Mouse (Mus musculus) kidney, postnatal 36 days (tissue): ENCODE measurements around the gene Ankrd37.

ENCODE experiments used
- DNase-seq, 2 experiments: peaks; one replicate each; pipeline ENCODE4 v3.0.0; 2021 to 2022; ENCODE audit warnings: mixed read lengths in 2 of 2

Gene Ankrd37

GRCm38 (mm10) chr8:45973988-45974505 is 31.5 kb downstream of the Ankrd37 start:
- no peak for DNase-seq

- peak in 1 of 2 experiments; percentile 17 for DNase-seq
Measured at GRCm38 (mm10) chr8:45970894-45971293, 34.6 kb downstream of the Ankrd37 start.

- DNase-seq: no peak
Measured at GRCm38 (mm10) chr8:45950622-45951021, 54.9 kb downstream of the Ankrd37 start.
